Mouse (Mus musculus) stomach, postnatal 0 days (tissue): ENCODE results near the gene Uqcc3. TPM values are rescaled to one million over a fixed set of nuclear protein-coding genes. Genes with fewer than 3 reads are reported as not detected.
A peak's percentile ranks its signal among the peaks of the same experiment; 100 is the strongest.

Experiments used
- ATAC-seq: fragments of 200-750 bp; cut with Nextera tagmentation; 2 replicates; pipeline ENCODE4 v1.8.0; 2017; ENCODE audit not compliant: low FRiP score, low TSS enrichment
- DNase-seq: peaks from one replicate; pipeline ENCODE4 v3.0.0-alpha.2; 2016; ENCODE audit warnings: low spot score
- H3K27ac ChIP-seq: fragments of 300-500 bp; sonication (generic); replicated peaks from 2 replicates; pipeline ENCODE4 v1.5.1; 2014; ENCODE audit warnings: mild to moderate bottlenecking, control low read depth
- H3K27me3 ChIP-seq: fragments of 300-500 bp; sonication (generic); 2 replicates; pipeline ENCODE4 v1.6.1; 2014; ENCODE audit warnings: low read length; ENCODE audit not compliant: control insufficient read depth, insufficient read depth
- H3K36me3 ChIP-seq: fragments of 300-500 bp; sonication (generic); 2 replicates; pipeline ENCODE4 v1.6.1; 2014; ENCODE audit warnings: low read length, mixed read lengths; ENCODE audit not compliant: control insufficient read depth, insufficient read depth
- H3K4me1 ChIP-seq: fragments of 300-500 bp; sonication (generic); replicated peaks from 2 replicates; pipeline ENCODE4 v1.6.1; 2014; ENCODE audit warnings: antibody characterized with exemption; ENCODE audit not compliant: control insufficient read depth, insufficient read depth
- H3K4me2 ChIP-seq: fragments of 300-500 bp; sonication (generic); replicated peaks from 2 replicates; pipeline ENCODE4 v1.6.1; 2014; ENCODE audit warnings: low read depth, mild to moderate bottlenecking, control low read depth, moderate library complexity
- H3K4me3 ChIP-seq: fragments of 300-500 bp; sonication (generic); 2 replicates; pipeline ENCODE4 v1.5.1; 2014; ENCODE audit warnings: low read depth, low read length, control low read depth
- H3K9ac ChIP-seq: fragments of 300-500 bp; sonication (generic); 2 replicates; pipeline ENCODE4 v1.6.1; 2014; ENCODE audit warnings: mild to moderate bottlenecking, low read length, control low read depth, mixed read lengths
- H3K9me3 ChIP-seq: fragments of 300-500 bp; sonication (generic); 2 replicates; pipeline ENCODE4 v1.6.1; 2016; ENCODE audit warnings: low read length; ENCODE audit not compliant: control insufficient read depth
- CTCF ChIP-seq: IDR thresholded peaks from 2 replicates; pipeline ENCODE4 v1.5.1; 2016; ENCODE audit warnings: antibody characterized with exemption, low read depth, mild to moderate bottlenecking, moderate library complexity
- EP300 ChIP-seq: optimal IDR thresholded peaks from 2 replicates; pipeline ENCODE3; 2016; ENCODE audit warnings: antibody characterized with exemption
- WGBS: fragments of 180-500 bp; shearing (Covaris S2); extraction: QIAGEN DNeasy Blood & Tissue Kit; methylation state at CpG from one replicate; pipeline ENCODE4 v1.1.7; 2014; 5-methylcytosine and 5-hydroxymethylcytosine counted together
- polyA plus RNA-seq: library from polyadenylated mRNA; unstranded; fragments of >200 nt; fragmentation: Nextera tagmentation; extraction: Ambion mirVana; gene quantifications from 2 replicates; pipeline ENCODE4 v1.2.1, GENCODE M21; 2015

Uqcc3 gene
- polyA plus RNA-seq, 1 experiment from 2014 or later: 85.2 TPM

GRCm38 (mm10) chr19:8859018-8859417, 21.7 kb downstream of the Uqcc3 start:
- Histone ChIP-seq H3K27me3 (no peaks in the 10 kb centered on the region), H3K4me1 (no peaks in the 10 kb centered on the region), H3K4me2 (no peak overlapping the region), H3K27ac (no peak overlapping the region), H3K4me3 (no peak overlapping the region), H3K36me3 (no peaks in the 10 kb centered on the region), H3K9me3 (no peaks in the 10 kb centered on the region), H3K9ac (no peak overlapping the region)
- ATAC-seq: no peak
- TF ChIP-seq CTCF: peak; percentile 70
- TF ChIP-seq EP300: no peak
- no peak for DNase-seq
- WGBS: 13% methylated on average over 1 of the region's 1 CpGs

GRCm38 (mm10) chr19:8857689-8858088, 23.0 kb downstream of the Uqcc3 start:
- no peak overlapping the region for H3K9ac ChIP-seq
- DNase-seq: peak; percentile 78
- no peaks in the 10 kb centered on the region for H3K9me3 ChIP-seq
- H3K4me1 ChIP-seq: no peaks in the 10 kb centered on the region
- H3K36me3 ChIP-seq: no peaks in the 10 kb centered on the region
- no peak overlapping the region for H3K4me2 ChIP-seq
- H3K27ac ChIP-seq: no peak overlapping the region
- H3K4me3 ChIP-seq: no peak overlapping the region
- TF ChIP-seq CTCF (peak; percentile 84), EP300 (no peak)
- 34% methylated on average over 4 of the region's 4 CpGs for WGBS
- ATAC-seq: 0 out of 2 replicates have a peak, but pooled peaks have one; percentile 65
- H3K27me3 ChIP-seq: no peaks in the 10 kb centered on the region

- no peaks in the 10 kb centered on the region; the same call in 1 of the 2 replicates for H3K4me1 ChIP-seq
- no peak overlapping the region for H3K4me3 ChIP-seq
- TF ChIP-seq EP300 (no peak), CTCF (no peak)
- no peak overlapping the region for H3K4me2 ChIP-seq
- no peaks in the 10 kb centered on the region for H3K27me3 ChIP-seq
- DNase-seq (no peak), ATAC-seq (no peak)
- WGBS: 83% methylated on average over 3 of the region's 3 CpGs
- H3K9me3 ChIP-seq: no peaks in the 10 kb centered on the region
- no peaks in the 10 kb centered on the region for H3K36me3 ChIP-seq
- no peak overlapping the region for H3K27ac ChIP-seq
- no peak overlapping the region for H3K9ac ChIP-seq
Observed at GRCm38 (mm10) chr19:8853117-8853516, 27.6 kb downstream of the Uqcc3 start.

- Histone ChIP-seq H3K27ac (no peak overlapping the region), H3K4me1 (no peaks in the 10 kb centered on the region; the same call in 1 of the 2 replicates), H3K36me3 (peaks cover 2% of the 10 kb centered on the region), H3K4me3 (no peak overlapping the region), H3K9ac (no peak overlapping the region), H3K27me3 (no peaks in the 10 kb centered on the region), H3K4me2 (no peak overlapping the region), H3K9me3 (no peaks in the 10 kb centered on the region)
- DNase-seq (no peak), ATAC-seq (no peak; the same call in 1 of the 2 replicates)
- TF ChIP-seq CTCF (no peak), EP300 (no peak)
- WGBS: 47% methylated on average over 10 of the region's 10 CpGs
Observed at GRCm38 (mm10) chr19:8852236-8852928, 28.3 kb downstream of the Uqcc3 start.

- H3K9me3 ChIP-seq: no peaks in the 10 kb centered on the region
- no peak overlapping the region for H3K4me2 ChIP-seq
- 44% methylated on average over 7 of the region's 7 CpGs for WGBS
- TF ChIP-seq CTCF (peak; percentile 34; the same call in 1 of the 2 replicates), EP300 (no peak)
- H3K27ac ChIP-seq: no peak overlapping the region
- H3K27me3 ChIP-seq: no peaks in the 10 kb centered on the region
- ATAC-seq (peak; percentile 34; the same call in 1 of the 2 replicates), DNase-seq (peak; percentile 52)
- H3K9ac ChIP-seq: no peak overlapping the region
- H3K4me3 ChIP-seq: no peak overlapping the region
- H3K4me1 ChIP-seq: no peaks in the 10 kb centered on the region; the same call in 1 of the 2 replicates
- H3K36me3 ChIP-seq: peaks cover 7% of the 10 kb centered on the region
Observed at GRCm38 (mm10) chr19:8851639-8852038, 29.1 kb downstream of the Uqcc3 start.

- H3K4me1 ChIP-seq: no peaks in the 10 kb centered on the region; the same call in 1 of the 2 replicates
- DNase-seq: peak; percentile 46
- H3K27me3 ChIP-seq: no peaks in the 10 kb centered on the region
- no peak within 1 kb of the TSS for H3K4me3 ChIP-seq
- H3K36me3 ChIP-seq: peaks cover 13% of the 10 kb centered on the region
- H3K9ac ChIP-seq: peak within 1 kb of the TSS; percentile 35; the same call in 1 of the 2 replicates
- H3K27ac ChIP-seq: peak within 1 kb of the TSS; percentile 61
- no peaks in the 10 kb centered on the region for H3K9me3 ChIP-seq
- ATAC-seq: peak; percentile 88
- no peak for TF ChIP-seq EP300
- peak; percentile 27 for TF ChIP-seq CTCF
- 16% methylated on average over 7 of the region's 7 CpGs for WGBS
- H3K4me2 ChIP-seq: peak within 1 kb of the TSS; percentile 14; the same call in 1 of the 2 replicates
Observed at GRCm38 (mm10) chr19:8850402-8850901, 30.3 kb downstream of the Uqcc3 start, which contains the start of gene Lrrn4cl. Lrrn4cl (plus strand) TSS chr19:8850768.
